Mouse (Mus musculus): Measurements from ENCODE around the gene Slc25a21. TPM values are rescaled to one million over a fixed set of nuclear protein-coding genes. Genes with fewer than 3 reads are reported as not detected.
A peak's percentile ranks its signal among the peaks of the same experiment; 100 is the strongest.

The Slc25a21 gene
- polyA plus RNA-seq, 1 experiment from 2014 or later: 12.6 TPM

DNA sequence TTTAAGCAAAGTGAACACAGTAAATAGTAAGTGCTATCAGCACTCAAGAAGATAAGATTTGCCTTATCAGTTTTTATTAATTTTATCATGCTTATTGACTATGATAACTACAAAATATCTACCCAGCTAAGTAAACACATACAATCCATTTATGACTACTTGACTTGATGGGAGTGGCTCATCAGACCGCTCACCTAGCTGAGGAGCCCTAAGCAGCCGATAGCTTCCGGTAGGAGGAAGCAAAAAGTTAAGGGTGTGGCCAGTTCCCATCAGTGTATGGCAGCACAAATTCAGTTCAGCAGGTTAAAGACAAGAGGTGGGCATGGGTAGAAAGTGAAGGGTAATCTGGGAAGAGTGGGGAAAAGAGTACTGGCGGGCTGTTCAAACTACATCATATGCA lies 10.2 kb downstream of the Slc25a21 start:
- Histone ChIP-seq H3K4me2 (ENCODE audit: low read depth, low read length) (no peak overlapping the region), H3K9ac (replicated peaks) (no peak overlapping the region), H3K4me1 (ENCODE audit: insufficient read depth) (0 out of 2 replicates have a peak, but pooled peaks cover 3% of the 10 kb centered on the region), H3K4me3 (ENCODE audit: low read depth, low read length) (no peak overlapping the region), H3K27ac (ENCODE audit: low read depth) (no peak overlapping the region), H3K9me3 (ENCODE audit: low read length) (no peaks in the 10 kb centered on the region), H3K27me3 (ENCODE audit: insufficient read depth, low read length) (no peaks in the 10 kb centered on the region), H3K36me3 (replicated peaks; ENCODE audit: insufficient read depth, low read length) (no peaks in the 10 kb centered on the region)
- 72% methylated on average over 4 of the region's 4 CpGs for WGBS (ENCODE audit: insufficient replicate concordance)
- no peak for TF ChIP-seq CTCF (IDR thresholded peaks at IDR 0.05; ENCODE audit: low read depth)
- TF ChIP-seq EP300 (IDR thresholded peaks at IDR 0.05; ENCODE audit: low read depth): no peak
- DNase-seq (no peak), ATAC-seq (no peak)

DNA sequence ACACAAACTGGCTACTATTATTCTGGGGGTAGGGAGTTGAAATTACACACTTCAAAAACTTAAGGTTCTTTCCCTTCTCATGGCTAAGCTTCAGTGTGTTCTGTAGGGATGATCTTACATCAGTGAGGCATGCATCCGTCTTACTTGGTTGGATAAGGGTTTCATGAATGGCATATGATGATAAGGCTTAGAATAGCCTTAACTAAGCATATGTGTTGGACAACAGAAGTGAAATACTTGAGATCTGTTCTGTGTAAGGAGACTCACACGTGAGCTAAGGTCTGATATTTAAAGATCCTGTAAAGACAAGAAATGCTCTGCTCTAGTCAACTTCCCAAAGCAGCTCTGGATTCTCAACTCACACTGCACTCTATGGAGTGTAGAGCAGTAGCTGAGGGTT lies 11.1 kb downstream of the Slc25a21 start:
- no peak for DNase-seq
- H3K4me1 ChIP-seq (ENCODE audit: insufficient read depth): 0 out of 2 replicates have a peak, but pooled peaks cover 3% of the 10 kb centered on the region
- H3K36me3 ChIP-seq (replicated peaks; ENCODE audit: insufficient read depth, low read length): no peaks in the 10 kb centered on the region
- H3K9me3 ChIP-seq (ENCODE audit: low read length): no peaks in the 10 kb centered on the region
- H3K4me2 ChIP-seq (ENCODE audit: low read depth, low read length): no peak overlapping the region
- peak; percentile 35 for ATAC-seq
- WGBS (ENCODE audit: insufficient replicate concordance): 45% methylated on average over 2 of the region's 2 CpGs
- TF ChIP-seq CTCF (IDR thresholded peaks at IDR 0.05; ENCODE audit: low read depth) (no peak), EP300 (IDR thresholded peaks at IDR 0.05; ENCODE audit: low read depth) (peak; percentile 47)
- H3K9ac ChIP-seq (replicated peaks): no peak overlapping the region
- no peaks in the 10 kb centered on the region for H3K27me3 ChIP-seq (ENCODE audit: insufficient read depth, low read length)
- H3K27ac ChIP-seq (ENCODE audit: low read depth): no peak overlapping the region
- no peak overlapping the region for H3K4me3 ChIP-seq (ENCODE audit: low read depth, low read length)

DNA sequence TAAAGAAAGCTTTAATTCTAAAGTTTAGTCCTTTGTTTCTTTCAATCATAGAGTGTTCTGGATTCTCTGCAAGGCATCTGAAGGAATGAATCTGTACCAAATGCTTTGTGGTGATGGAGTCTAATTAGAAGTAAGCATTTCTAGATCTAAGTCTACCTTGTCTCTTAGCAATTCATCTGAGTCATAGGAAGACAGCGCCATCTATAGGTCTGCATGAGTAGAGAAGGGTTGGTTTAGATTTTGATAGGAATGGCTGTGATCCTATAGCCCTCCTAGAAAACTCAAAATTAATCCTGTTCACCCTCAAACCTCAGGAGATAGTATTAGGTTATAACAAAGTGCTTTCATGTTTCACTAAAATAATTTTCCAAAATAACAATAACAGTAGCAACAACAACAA lies 11.8 kb downstream of the Slc25a21 start:
- H3K9me3 ChIP-seq (ENCODE audit: low read length): no peaks in the 10 kb centered on the region
- 0 out of 2 replicates have a peak, but pooled peaks cover 3% of the 10 kb centered on the region for H3K4me1 ChIP-seq (ENCODE audit: insufficient read depth)
- no peak for DNase-seq
- WGBS (ENCODE audit: insufficient replicate concordance): 0% methylated on average over 1 of the region's 1 CpGs
- no peak overlapping the region for H3K27ac ChIP-seq (ENCODE audit: low read depth)
- H3K9ac ChIP-seq (replicated peaks): no peak overlapping the region
- no peak overlapping the region for H3K4me2 ChIP-seq (ENCODE audit: low read depth, low read length)
- H3K36me3 ChIP-seq (replicated peaks; ENCODE audit: insufficient read depth, low read length): no peaks in the 10 kb centered on the region
- TF ChIP-seq EP300 (IDR thresholded peaks at IDR 0.05; ENCODE audit: low read depth): no peak
- peak; percentile 83 for TF ChIP-seq CTCF (IDR thresholded peaks at IDR 0.05; ENCODE audit: low read depth)
- peak; percentile 57; the same call in 1 of the 2 replicates for ATAC-seq
- H3K4me3 ChIP-seq (ENCODE audit: low read depth, low read length): no peak overlapping the region
- H3K27me3 ChIP-seq (ENCODE audit: insufficient read depth, low read length): no peaks in the 10 kb centered on the region

DNA sequence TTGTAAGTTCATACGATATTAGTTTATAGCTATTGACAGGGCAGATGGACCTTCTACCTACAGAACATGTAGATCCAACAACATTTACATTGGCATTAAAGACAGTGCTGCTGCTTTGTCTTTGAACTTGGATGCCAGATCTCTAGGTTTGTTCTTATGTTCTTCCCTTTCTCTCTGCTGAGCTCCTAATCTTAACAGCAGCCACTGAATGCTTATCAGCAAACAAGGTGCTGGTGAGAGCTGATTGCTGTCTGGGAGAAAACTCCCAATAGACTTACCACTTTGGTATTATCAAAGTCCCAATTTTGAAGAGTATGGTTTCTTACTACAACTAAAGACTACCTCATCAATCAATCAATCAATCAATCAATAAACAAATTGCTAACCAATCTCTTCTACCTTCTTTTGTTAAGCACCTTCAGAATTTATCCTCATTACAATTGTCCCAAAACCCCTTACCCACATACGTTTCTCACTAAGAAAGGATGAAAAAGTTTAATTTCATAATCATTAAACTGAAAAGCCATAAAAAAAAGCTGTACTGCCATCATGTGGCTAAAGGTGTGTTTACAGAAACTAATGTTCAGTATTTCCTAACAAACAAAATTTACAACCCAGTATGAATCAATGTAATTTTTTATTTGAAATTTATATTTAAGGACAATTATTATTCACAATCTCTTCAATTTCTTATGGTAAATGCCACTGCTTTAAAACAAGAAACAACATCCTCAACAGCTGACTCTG lies 12.7 kb downstream of the Slc25a21 start:
- Histone ChIP-seq H3K9ac (replicated peaks) (no peak overlapping the region), H3K4me2 (ENCODE audit: low read depth, low read length) (peak overlapping the region; percentile 46; the same call in 1 of the 2 replicates), H3K36me3 (replicated peaks; ENCODE audit: insufficient read depth, low read length) (no peaks in the 10 kb centered on the region), H3K9me3 (ENCODE audit: low read length) (no peaks in the 10 kb centered on the region), H3K4me3 (ENCODE audit: low read depth, low read length) (no peak overlapping the region), H3K4me1 (ENCODE audit: insufficient read depth) (0 out of 2 replicates have a peak, but pooled peaks cover 3% of the 10 kb centered on the region), H3K27ac (ENCODE audit: low read depth) (no peak overlapping the region), H3K27me3 (ENCODE audit: insufficient read depth, low read length) (no peaks in the 10 kb centered on the region)
- WGBS (ENCODE audit: insufficient replicate concordance): 52% methylated on average over 2 of the region's 2 CpGs
- TF ChIP-seq EP300 (IDR thresholded peaks at IDR 0.05; ENCODE audit: low read depth): peak; percentile 90
- peak; percentile 39 for TF ChIP-seq CTCF (IDR thresholded peaks at IDR 0.05; ENCODE audit: low read depth)
- DNase-seq: no peak
- peak; percentile 47 for ATAC-seq

DNA sequence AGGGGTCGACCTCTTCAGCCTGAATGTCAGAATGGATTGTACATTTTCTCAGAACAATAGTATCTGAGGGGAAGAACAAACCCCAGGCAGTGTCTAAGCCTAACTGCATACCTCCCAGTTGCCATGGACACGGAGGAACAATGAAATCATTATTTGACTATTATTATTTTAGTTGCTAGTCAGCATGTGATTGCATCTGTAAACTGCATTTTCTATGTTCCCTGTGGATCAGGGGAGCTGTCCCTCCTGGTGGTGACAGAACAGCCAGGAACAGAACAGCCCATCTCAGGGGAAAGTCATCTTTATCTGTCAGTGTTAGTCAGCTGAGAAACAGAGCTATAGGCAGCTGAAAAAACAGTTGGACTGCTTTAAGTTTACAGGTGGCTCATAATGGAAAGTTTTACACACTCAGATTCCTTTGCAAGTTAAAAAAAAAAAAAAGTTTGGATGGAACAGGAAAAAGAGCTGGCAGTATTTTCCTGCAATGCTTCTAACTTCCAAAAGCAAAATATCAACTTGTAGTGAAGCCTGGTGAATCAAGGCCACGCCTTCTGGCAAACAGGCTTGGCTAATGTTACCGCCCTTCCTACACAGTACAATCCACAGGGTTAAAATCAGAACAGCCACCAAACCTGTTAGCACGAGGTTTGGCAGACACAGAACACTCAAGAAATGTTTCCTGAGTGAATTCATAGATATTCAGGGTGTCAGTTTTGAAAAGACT lies 17.6 kb downstream of the Slc25a21 start:
- H3K27ac ChIP-seq (ENCODE audit: low read depth): no peak overlapping the region
- H3K27me3 ChIP-seq (ENCODE audit: insufficient read depth, low read length): no peaks in the 10 kb centered on the region
- no peak overlapping the region for H3K4me3 ChIP-seq (ENCODE audit: low read depth, low read length)
- 45% methylated on average over 5 of the region's 5 CpGs for WGBS (ENCODE audit: insufficient replicate concordance)
- 0 out of 2 replicates have a peak, but pooled peaks cover 3% of the 10 kb centered on the region for H3K4me1 ChIP-seq (ENCODE audit: insufficient read depth)
- no peak for DNase-seq
- TF ChIP-seq CTCF (IDR thresholded peaks at IDR 0.05; ENCODE audit: low read depth) (no peak), EP300 (IDR thresholded peaks at IDR 0.05; ENCODE audit: low read depth) (no peak)
- no peak for ATAC-seq
- H3K9me3 ChIP-seq (ENCODE audit: low read length): no peaks in the 10 kb centered on the region
- no peaks in the 10 kb centered on the region for H3K36me3 ChIP-seq (replicated peaks; ENCODE audit: insufficient read depth, low read length)
- H3K4me2 ChIP-seq (ENCODE audit: low read depth, low read length): no peak overlapping the region
- no peak overlapping the region for H3K9ac ChIP-seq (replicated peaks)

DNA sequence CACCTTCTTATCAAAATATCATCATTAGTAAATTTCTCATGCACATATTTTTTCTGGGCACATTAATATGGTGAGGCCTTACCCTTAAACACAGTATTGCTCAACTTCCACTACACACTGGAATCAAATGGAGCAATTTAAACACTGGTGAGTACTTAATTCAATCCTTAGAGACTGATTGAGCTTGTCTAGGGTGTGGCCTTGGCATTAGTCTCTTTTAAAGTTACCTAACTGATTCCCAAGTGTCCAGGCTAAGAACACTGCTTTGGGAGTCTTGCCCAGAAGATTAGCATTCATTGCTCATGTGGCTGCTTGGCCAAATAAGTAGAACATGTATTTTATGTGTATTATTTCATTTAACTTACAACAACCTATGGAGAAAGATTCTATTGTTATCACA lies 18.5 kb downstream of the Slc25a21 start:
- Histone ChIP-seq H3K27ac (ENCODE audit: low read depth) (no peak overlapping the region), H3K4me1 (ENCODE audit: insufficient read depth) (no peaks in the 10 kb centered on the region), H3K4me3 (ENCODE audit: low read depth, low read length) (no peak overlapping the region), H3K4me2 (ENCODE audit: low read depth, low read length) (no peak overlapping the region), H3K36me3 (replicated peaks; ENCODE audit: insufficient read depth, low read length) (no peaks in the 10 kb centered on the region), H3K9me3 (ENCODE audit: low read length) (no peaks in the 10 kb centered on the region), H3K27me3 (ENCODE audit: insufficient read depth, low read length) (no peaks in the 10 kb centered on the region), H3K9ac (replicated peaks) (no peak overlapping the region)
- DNase-seq: no peak
- ATAC-seq: no peak
- TF ChIP-seq CTCF (IDR thresholded peaks at IDR 0.05; ENCODE audit: low read depth): no peak
- no peak for TF ChIP-seq EP300 (IDR thresholded peaks at IDR 0.05; ENCODE audit: low read depth)

All from liver, postnatal 0 days (tissue).